Mouse (Mus musculus): ENCODE measurements at regions not wholly inside any gene's neighbourhood (a gene's known extent, or its start where the extent isn't known, plus 50 kb on each side); places are given as distances from the start of the nearest gene placed in this dataset.

DNA sequence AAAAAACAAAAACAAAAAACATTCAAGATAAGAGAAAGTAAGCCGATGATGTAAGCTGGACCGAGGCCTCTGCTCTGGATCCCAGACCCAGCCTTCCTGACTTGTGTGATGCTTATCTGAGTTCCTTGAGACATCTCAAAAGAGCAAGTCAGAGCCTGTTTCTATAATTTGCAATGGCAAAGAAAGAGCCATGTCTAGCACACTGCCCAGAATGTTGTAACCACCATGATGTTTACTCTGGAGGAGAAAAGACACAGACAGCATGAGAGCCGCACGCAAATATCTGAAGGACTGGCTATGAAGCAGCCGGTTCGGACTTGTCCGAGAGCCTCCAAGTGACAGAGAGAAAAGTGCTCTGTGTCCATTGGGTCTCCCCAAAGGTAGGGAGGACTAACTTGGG is 52.2 kb upstream of the C1qtnf3 start:
- TF ChIP-seq HCFC1 (IDR thresholded peaks at IDR 0.05; ENCODE audit: borderline replicate concordance, insufficient read depth, low read length) (no peak), MAFK (IDR thresholded peaks at IDR 0.05; ENCODE audit: insufficient read depth, low read depth, low read length) (no peak), ZC3H11A (IDR thresholded peaks at IDR 0.05; ENCODE audit: borderline replicate concordance, low read depth, low read length) (no peak), CHD2 (IDR thresholded peaks at IDR 0.05; ENCODE audit: low read depth, low read length) (no peak)
